Mouse (Mus musculus) layer of hippocampus, adult 2 months (tissue): Measurements from ENCODE around the gene Polr2l. TPM values are rescaled to one million over a fixed set of nuclear protein-coding genes. Genes with fewer than 3 reads are reported as not detected.

Experiments
- DNase-seq, 2 experiments: peaks; one replicate each; pipeline ENCODE4 v3.0.0; 2022; ENCODE audit warnings: low spot score in 2 of 2
- H3K27ac ChIP-seq: fragments of 200-600 bp; 2 replicates; pipeline ENCODE4 v1.8.1; 2022
- H3K4me3 ChIP-seq: fragments of 200-600 bp; 2 replicates; pipeline ENCODE4 v1.8.1; 2022; ENCODE audit warnings: mild to moderate bottlenecking
- CTCF ChIP-seq: fragments of 200-600 bp; conservative IDR thresholded peaks from 2 replicates; pipeline ENCODE4 v1.8.1; 2022; ENCODE audit warnings: antibody characterized with exemption, mild to moderate bottlenecking, moderate library complexity
- total RNA-seq, 2 experiments: library from RNA; stranded (reverse); gene quantifications; 2 replicates each; pipeline ENCODE4 v1.2.3; 2021

Polr2l gene
- total RNA-seq, 2 experiments from 2014 or later, result 38.7 TPM

GRCm38 (mm10) chr7:141497600-141497999 is 22.7 kb upstream of the Polr2l start:
- TF ChIP-seq CTCF, result no peak
- Histone ChIP-seq H3K27ac (peak overlapping the region; percentile 28; the same call in 1 of the 2 replicates), H3K4me3 (no peak overlapping the region)
- DNase-seq, result no peak

- no peak for TF ChIP-seq CTCF
- H3K4me3 ChIP-seq, result no peak overlapping the region
- no peak overlapping the region for H3K27ac ChIP-seq
- no peak for DNase-seq
Observed at GRCm38 (mm10) chr7:141495940-141496339, 21.0 kb upstream of the Polr2l start.

GRCm38 (mm10) chr7:141495379-141495778 is 20.4 kb upstream of the Polr2l start:
- no peak overlapping the region for H3K4me3 ChIP-seq
- no peak for TF ChIP-seq CTCF
- DNase-seq, result no peak

GRCm38 (mm10) chr7:141493729-141494128 is 18.8 kb upstream of the Polr2l start:
- DNase-seq, result no peak
- no peak overlapping the region for H3K4me3 ChIP-seq
- H3K27ac ChIP-seq, result no peak overlapping the region
- TF ChIP-seq CTCF, result no peak

More at GRCm38 (mm10) chr7:141495379-141495778, 20.4 kb upstream of the Polr2l start:
- H3K27ac ChIP-seq, result no peak overlapping the region

- DNase-seq, result no peak
- Histone ChIP-seq H3K27ac (no peak overlapping the region), H3K4me3 (no peak overlapping the region)
- no peak for TF ChIP-seq CTCF
Observed at GRCm38 (mm10) chr7:141492738-141493137, 17.8 kb upstream of the Polr2l start.

GRCm38 (mm10) chr7:141491151-141491550 is 16.2 kb upstream of the Polr2l start:
- DNase-seq, result no peak
- peak; percentile 62 for TF ChIP-seq CTCF
- Histone ChIP-seq H3K4me3 (no peak overlapping the region), H3K27ac (no peak overlapping the region)

GRCm38 (mm10) chr7:141487141-141487540 is 12.2 kb upstream of the Polr2l start:
- H3K27ac ChIP-seq, result no peak overlapping the region
- no peak overlapping the region for H3K4me3 ChIP-seq
- no peak for DNase-seq
- TF ChIP-seq CTCF, result no peak

GRCm38 (mm10) chr7:141486239-141486638 is 11.3 kb upstream of the Polr2l start:
- DNase-seq, result no peak
- no peak for TF ChIP-seq CTCF
- no peak overlapping the region for H3K4me3 ChIP-seq
- no peak overlapping the region for H3K27ac ChIP-seq

- TF ChIP-seq CTCF, result no peak
- Histone ChIP-seq H3K27ac (no peak overlapping the region), H3K4me3 (no peak overlapping the region)
- no peak for DNase-seq
Observed at GRCm38 (mm10) chr7:141485606-141486005, 10.7 kb upstream of the Polr2l start.

- Histone ChIP-seq H3K4me3 (no peak overlapping the region), H3K27ac (no peak overlapping the region)
- TF ChIP-seq CTCF, result no peak
- no peak for DNase-seq
Observed at GRCm38 (mm10) chr7:141485186-141485585, 10.3 kb upstream of the Polr2l start.

GRCm38 (mm10) chr7:141484186-141485120 is 9.5 kb upstream of the Polr2l start:
- no peak overlapping the region for H3K27ac ChIP-seq
- H3K4me3 ChIP-seq, result no peak overlapping the region
- TF ChIP-seq CTCF, result no peak
- DNase-seq, result no peak

- Histone ChIP-seq H3K27ac (no peak overlapping the region), H3K4me3 (no peak overlapping the region; the same call in 1 of the 2 replicates)
- TF ChIP-seq CTCF, result no peak
- DNase-seq, result no peak
Observed at GRCm38 (mm10) chr7:141483114-141483653, 8.3 kb upstream of the Polr2l start.

GRCm38 (mm10) chr7:141482531-141483024 is 7.6 kb upstream of the Polr2l start:
- no peak for TF ChIP-seq CTCF
- Histone ChIP-seq H3K4me3 (peak overlapping the region; percentile 58), H3K27ac (peak overlapping the region; percentile 64; the same call in 1 of the 2 replicates)
- no peak for DNase-seq
